Mouse (Mus musculus): ENCODE measurements around the gene Pxylp1. TPM values are rescaled to one million over a fixed set of nuclear protein-coding genes. Genes with fewer than 3 reads are reported as not detected.

Pxylp1 gene
- polyA plus RNA-seq, 1 experiment from 2014 or later, result 34.7 TPM

- Histone ChIP-seq H3K4me1 (ENCODE audit: control insufficient read depth, insufficient read depth, low read length) (peaks cover 4% of the 10 kb centered on the region), H3K4me2 (ENCODE audit: low read depth, low read length) (no peak overlapping the region), H3K4me3 (ENCODE audit: low read depth, low read length) (no peak overlapping the region), H3K27me3 (replicated peaks; ENCODE audit: control insufficient read depth, insufficient read depth, low read length) (no peaks in the 10 kb centered on the region), H3K36me3 (ENCODE audit: control insufficient read depth, insufficient read depth, low read length) (no peaks in the 10 kb centered on the region), H3K9me3 (ENCODE audit: control insufficient read depth, low read length) (no peaks in the 10 kb centered on the region), H3K9ac (ENCODE audit: low read depth, low read length) (no peak overlapping the region), H3K27ac (replicated peaks; ENCODE audit: low read depth, low read length) (no peak overlapping the region)
- DNase-seq (ENCODE audit: low spot score) (no peak), ATAC-seq (ENCODE audit: low read depth) (no peak)
- 38% methylated on average over 4 of the region's 4 CpGs for WGBS
These were observed 102.0 kb downstream of the Pxylp1 start for GRCm38 (mm10) chr9:96790389-96791007.

GRCm38 (mm10) chr9:96789906-96790305, 102.6 kb downstream of the Pxylp1 start:
- H3K9me3 ChIP-seq (ENCODE audit: control insufficient read depth, low read length), result no peaks in the 10 kb centered on the region
- ATAC-seq (ENCODE audit: low read depth), result no peak

DNA sequence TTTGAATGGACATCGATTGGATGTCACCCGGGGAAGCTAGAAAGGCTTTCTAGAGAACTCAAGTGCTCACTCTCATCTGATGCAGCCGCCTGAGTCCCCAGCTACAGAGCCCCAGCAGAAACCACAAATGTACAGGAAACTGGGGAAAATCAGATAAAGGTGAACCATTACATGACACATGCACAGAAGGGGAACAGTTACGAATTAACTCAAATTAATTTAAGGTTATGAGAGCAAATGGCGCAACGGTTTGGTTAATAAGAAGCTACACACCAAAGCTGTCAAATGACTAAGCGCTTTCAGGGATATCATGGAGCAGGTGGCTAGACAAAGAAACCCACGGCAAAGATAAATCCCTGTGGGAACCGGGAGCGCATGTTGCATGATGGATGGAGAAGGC, 104.7 kb downstream of the Pxylp1 start:
- no peak overlapping the region for H3K4me2 ChIP-seq (ENCODE audit: low read depth, low read length)

More at GRCm38 (mm10) chr9:96789906-96790305, 102.6 kb downstream of the Pxylp1 start:
- Histone ChIP-seq H3K36me3 (ENCODE audit: control insufficient read depth, insufficient read depth, low read length) (no peaks in the 10 kb centered on the region), H3K4me1 (ENCODE audit: control insufficient read depth, insufficient read depth, low read length) (no peaks in the 10 kb centered on the region), H3K9ac (ENCODE audit: low read depth, low read length) (no peak overlapping the region), H3K27me3 (replicated peaks; ENCODE audit: control insufficient read depth, insufficient read depth, low read length) (no peaks in the 10 kb centered on the region), H3K27ac (replicated peaks; ENCODE audit: low read depth, low read length) (no peak overlapping the region), H3K4me3 (ENCODE audit: low read depth, low read length) (no peak overlapping the region), H3K4me2 (ENCODE audit: low read depth, low read length) (no peak overlapping the region)
- 64% methylated on average over 3 of the region's 3 CpGs for WGBS
- no peak for DNase-seq (ENCODE audit: low spot score)

DNA sequence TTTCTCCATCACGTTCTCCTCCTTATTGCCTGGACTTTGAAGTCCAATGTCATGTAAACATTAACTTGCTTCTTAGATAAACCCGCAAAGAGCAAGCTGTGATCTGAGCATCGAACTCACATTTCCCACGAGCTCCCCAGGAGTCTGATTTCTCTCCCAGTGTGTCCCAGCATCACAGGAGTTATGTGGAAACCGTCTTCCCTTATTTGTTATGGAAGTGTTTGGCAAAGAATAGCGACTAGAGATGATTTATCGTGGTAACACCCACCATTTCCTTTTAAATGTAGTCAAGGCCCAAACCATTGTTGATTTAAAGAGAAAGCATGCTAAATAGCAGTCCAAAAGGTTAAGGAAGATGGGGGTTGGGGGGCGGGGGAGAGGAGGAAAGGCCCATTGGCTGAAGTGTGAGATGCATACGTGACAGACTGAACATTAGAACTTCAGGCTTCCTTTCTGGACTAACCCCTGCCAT, 106.6 kb downstream of the Pxylp1 start:
- 58% methylated on average over 9 of the region's 9 CpGs for WGBS
- H3K9ac ChIP-seq (ENCODE audit: low read depth, low read length), result no peak overlapping the region
- H3K36me3 ChIP-seq (ENCODE audit: control insufficient read depth, insufficient read depth, low read length), result no peaks in the 10 kb centered on the region
- no peak for ATAC-seq (ENCODE audit: low read depth)
- H3K4me2 ChIP-seq (ENCODE audit: low read depth, low read length), result no peak overlapping the region
- no peak for DNase-seq (ENCODE audit: low spot score)
- no peak overlapping the region for H3K27ac ChIP-seq (replicated peaks; ENCODE audit: low read depth, low read length)
- H3K9me3 ChIP-seq (ENCODE audit: control insufficient read depth, low read length), result no peaks in the 10 kb centered on the region
- H3K4me3 ChIP-seq (ENCODE audit: low read depth, low read length), result no peak overlapping the region
- H3K4me1 ChIP-seq (ENCODE audit: control insufficient read depth, insufficient read depth, low read length), result no peaks in the 10 kb centered on the region
- no peaks in the 10 kb centered on the region for H3K27me3 ChIP-seq (replicated peaks; ENCODE audit: control insufficient read depth, insufficient read depth, low read length)

More for the DNA sequence above, 104.7 kb downstream of the Pxylp1 start:
- Histone ChIP-seq H3K4me3 (ENCODE audit: low read depth, low read length) (no peak overlapping the region), H3K36me3 (ENCODE audit: control insufficient read depth, insufficient read depth, low read length) (no peaks in the 10 kb centered on the region), H3K4me1 (ENCODE audit: control insufficient read depth, insufficient read depth, low read length) (no peaks in the 10 kb centered on the region), H3K27ac (replicated peaks; ENCODE audit: low read depth, low read length) (no peak overlapping the region), H3K27me3 (replicated peaks; ENCODE audit: control insufficient read depth, insufficient read depth, low read length) (no peaks in the 10 kb centered on the region), H3K9ac (ENCODE audit: low read depth, low read length) (no peak overlapping the region), H3K9me3 (ENCODE audit: control insufficient read depth, low read length) (no peaks in the 10 kb centered on the region)
- DNase-seq (ENCODE audit: low spot score) (no peak), ATAC-seq (ENCODE audit: low read depth) (no peak)
- 89% methylated on average over 10 of the region's 10 CpGs for WGBS

DNA sequence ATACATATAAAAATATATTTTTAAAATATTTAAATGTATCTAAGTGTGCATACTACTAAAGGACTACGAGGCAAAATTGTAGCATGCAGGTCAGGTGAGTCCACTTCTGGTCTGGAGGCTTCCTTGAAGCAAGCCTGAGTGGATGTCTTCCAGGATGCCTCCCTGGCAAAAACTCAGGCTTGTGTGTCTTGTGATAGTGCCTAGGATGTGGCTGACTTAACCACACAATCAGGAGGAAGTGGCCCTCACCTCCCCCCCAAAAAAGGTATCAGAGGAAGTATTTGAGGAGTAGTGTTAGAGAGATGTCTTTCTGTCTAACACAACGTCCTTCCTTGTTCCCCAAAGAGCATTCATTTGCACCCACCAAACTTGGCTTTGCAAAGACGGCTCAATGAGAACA, 107.3 kb downstream of the Pxylp1 start:
- 75% methylated on average over 3 of the region's 3 CpGs for WGBS
- ATAC-seq (ENCODE audit: low read depth), result no peak
- H3K4me3 ChIP-seq (ENCODE audit: low read depth, low read length), result no peak overlapping the region

GRCm38 (mm10) chr9:96783667-96784066, 108.8 kb downstream of the Pxylp1 start:
- Histone ChIP-seq H3K9me3 (ENCODE audit: control insufficient read depth, low read length) (no peaks in the 10 kb centered on the region), H3K4me1 (ENCODE audit: control insufficient read depth, insufficient read depth, low read length) (no peaks in the 10 kb centered on the region), H3K9ac (ENCODE audit: low read depth, low read length) (no peak overlapping the region), H3K27me3 (replicated peaks; ENCODE audit: control insufficient read depth, insufficient read depth, low read length) (no peaks in the 10 kb centered on the region), H3K27ac (replicated peaks; ENCODE audit: low read depth, low read length) (no peak overlapping the region), H3K4me2 (ENCODE audit: low read depth, low read length) (no peak overlapping the region), H3K36me3 (ENCODE audit: control insufficient read depth, insufficient read depth, low read length) (no peaks in the 10 kb centered on the region), H3K4me3 (ENCODE audit: low read depth, low read length) (no peak overlapping the region)
- ATAC-seq (ENCODE audit: low read depth), result no peak
- no peak for DNase-seq (ENCODE audit: low spot score)
- 86% methylated on average over 9 of the region's 9 CpGs for WGBS

More for the DNA sequence above, 107.3 kb downstream of the Pxylp1 start:
- DNase-seq (ENCODE audit: low spot score), result no peak
- no peaks in the 10 kb centered on the region for H3K27me3 ChIP-seq (replicated peaks; ENCODE audit: control insufficient read depth, insufficient read depth, low read length)
- no peaks in the 10 kb centered on the region for H3K9me3 ChIP-seq (ENCODE audit: control insufficient read depth, low read length)
- H3K36me3 ChIP-seq (ENCODE audit: control insufficient read depth, insufficient read depth, low read length), result no peaks in the 10 kb centered on the region
- no peaks in the 10 kb centered on the region for H3K4me1 ChIP-seq (ENCODE audit: control insufficient read depth, insufficient read depth, low read length)
- H3K27ac ChIP-seq (replicated peaks; ENCODE audit: low read depth, low read length), result no peak overlapping the region
- H3K9ac ChIP-seq (ENCODE audit: low read depth, low read length), result no peak overlapping the region
- no peak overlapping the region for H3K4me2 ChIP-seq (ENCODE audit: low read depth, low read length)

GRCm38 (mm10) chr9:96783258-96783657, 109.2 kb downstream of the Pxylp1 start:
- H3K36me3 ChIP-seq (ENCODE audit: control insufficient read depth, insufficient read depth, low read length), result no peaks in the 10 kb centered on the region
- no peaks in the 10 kb centered on the region for H3K27me3 ChIP-seq (replicated peaks; ENCODE audit: control insufficient read depth, insufficient read depth, low read length)
- 46% methylated on average over 5 of the region's 5 CpGs for WGBS
- no peaks in the 10 kb centered on the region for H3K9me3 ChIP-seq (ENCODE audit: control insufficient read depth, low read length)
- no peak overlapping the region for H3K27ac ChIP-seq (replicated peaks; ENCODE audit: low read depth, low read length)
- H3K4me2 ChIP-seq (ENCODE audit: low read depth, low read length), result no peak overlapping the region
- no peak overlapping the region for H3K4me3 ChIP-seq (ENCODE audit: low read depth, low read length)
- no peak for DNase-seq (ENCODE audit: low spot score)
- H3K9ac ChIP-seq (ENCODE audit: low read depth, low read length), result no peak overlapping the region
- ATAC-seq (ENCODE audit: low read depth), result no peak
- no peaks in the 10 kb centered on the region for H3K4me1 ChIP-seq (ENCODE audit: control insufficient read depth, insufficient read depth, low read length)

GRCm38 (mm10) chr9:96782062-96782461, 110.4 kb downstream of the Pxylp1 start:
- 77% methylated on average over 8 of the region's 8 CpGs for WGBS
- H3K4me3 ChIP-seq (ENCODE audit: low read depth, low read length), result no peak overlapping the region
- no peak overlapping the region for H3K27ac ChIP-seq (replicated peaks; ENCODE audit: low read depth, low read length)
- H3K9ac ChIP-seq (ENCODE audit: low read depth, low read length), result no peak overlapping the region
- no peak for ATAC-seq (ENCODE audit: low read depth)
- H3K9me3 ChIP-seq (ENCODE audit: control insufficient read depth, low read length), result no peaks in the 10 kb centered on the region
- no peak for DNase-seq (ENCODE audit: low spot score)
- no peak overlapping the region for H3K4me2 ChIP-seq (ENCODE audit: low read depth, low read length)
- H3K36me3 ChIP-seq (ENCODE audit: control insufficient read depth, insufficient read depth, low read length), result no peaks in the 10 kb centered on the region
- no peaks in the 10 kb centered on the region for H3K4me1 ChIP-seq (ENCODE audit: control insufficient read depth, insufficient read depth, low read length)
- H3K27me3 ChIP-seq (replicated peaks; ENCODE audit: control insufficient read depth, insufficient read depth, low read length), result no peaks in the 10 kb centered on the region
